Mouse (Mus musculus) midbrain, embryonic 13.5 days (tissue): Measurements from ENCODE around the gene Rps11. TPM values are rescaled to one million over a fixed set of nuclear protein-coding genes. Genes with fewer than 3 reads are reported as not detected.
"Not testable (repeated sequence)": the region's sequence is repeated elsewhere in the genome, so short reads cannot be mapped to it uniquely, and the experiment has no call there.

Experiments
- ATAC-seq: fragments of 200-750 bp; cut with Nextera tagmentation; 2 replicates; pipeline ENCODE4 v1.8.0; 2017; ENCODE audit warnings: mild to moderate bottlenecking, moderate TSS enrichment, moderate library complexity
- H3K27ac ChIP-seq: fragments of 300-500 bp; sonication (generic); 2 replicates; pipeline ENCODE4 v1.5.1; 2015; ENCODE audit warnings: inconsistent platforms, mild to moderate bottlenecking, moderate library complexity
- H3K27me3 ChIP-seq: fragments of 300-500 bp; sonication (generic); 2 replicates; pipeline ENCODE4 v1.6.1; 2015; ENCODE audit warnings: mild to moderate bottlenecking, inconsistent platforms
- H3K36me3 ChIP-seq: fragments of 300-500 bp; sonication (generic); 2 replicates; pipeline ENCODE4 v1.6.1; 2015; ENCODE audit warnings: mild to moderate bottlenecking, inconsistent platforms
- H3K4me1 ChIP-seq: fragments of 300-500 bp; sonication (generic); replicated peaks from 2 replicates; pipeline ENCODE4 v1.6.1; 2015; ENCODE audit warnings: inconsistent platforms
- H3K4me2 ChIP-seq: fragments of 300-500 bp; sonication (generic); replicated peaks from 2 replicates; pipeline ENCODE4 v1.6.1; 2015; ENCODE audit warnings: moderate library complexity, mild to moderate bottlenecking, inconsistent platforms
- H3K4me3 ChIP-seq: fragments of 300-500 bp; sonication (generic); replicated peaks from 2 replicates; pipeline ENCODE4 v1.5.1; 2015; ENCODE audit warnings: mild to moderate bottlenecking, inconsistent platforms
- H3K9ac ChIP-seq: fragments of 300-500 bp; sonication (generic); replicated peaks from 2 replicates; pipeline ENCODE4 v1.6.1; 2015; ENCODE audit warnings: mild to moderate bottlenecking, inconsistent platforms
- H3K9me3 ChIP-seq: fragments of 300-500 bp; sonication (generic); 2 replicates; pipeline ENCODE4 v1.6.1; 2016; ENCODE audit warnings: mild to moderate bottlenecking, inconsistent platforms
- WGBS: fragments of 180-500 bp; shearing (Covaris S2); methylation state at CpG from one replicate; pipeline ENCODE4 v1.1.7; 2015; 5-methylcytosine and 5-hydroxymethylcytosine counted together
- polyA plus RNA-seq: library from polyadenylated mRNA; unstranded; fragments of >200 nt; fragmentation: Nextera tagmentation; extraction: Ambion mirVana; gene quantifications from 2 replicates; pipeline ENCODE4 v1.2.1, GENCODE M21; 2015

Gene Rps11
- polyA plus RNA-seq, 1 experiment from 2014 or later = 1,074 TPM

GRCm38 (mm10) chr7:45117566-45117965, 6.7 kb downstream of the Rps11 start:
- Histone ChIP-seq H3K4me1 (peaks cover 13% of the 10 kb centered on the region), H3K27ac (no peak overlapping the region), H3K9me3 (no peaks in the 10 kb centered on the region), H3K27me3 (no peaks in the 10 kb centered on the region), H3K9ac (no peak overlapping the region), H3K36me3 (peaks cover 50% of the 10 kb centered on the region), H3K4me3 (no peak overlapping the region), H3K4me2 (no peak overlapping the region)
- ATAC-seq = no peak
- WGBS = 80% methylated on average over 8 of the region's 8 CpGs

- Histone ChIP-seq H3K27ac (no peak overlapping the region), H3K4me3 (no peak overlapping the region), H3K36me3 (peaks cover 12% of the 10 kb centered on the region), H3K4me1 (no peaks in the 10 kb centered on the region), H3K4me2 (no peak overlapping the region), H3K9me3 (no peaks in the 10 kb centered on the region), H3K9ac (no peak overlapping the region), H3K27me3 (no peaks in the 10 kb centered on the region)
- 88% methylated on average over 2 of the region's 2 CpGs for WGBS
- ATAC-seq = no peak
These were observed 10.8 kb downstream of the Rps11 start for GRCm38 (mm10) chr7:45113476-45113875.

GRCm38 (mm10) chr7:45112529-45112928, 11.7 kb downstream of the Rps11 start:
- no peaks in the 10 kb centered on the region for H3K27me3 ChIP-seq

GRCm38 (mm10) chr7:45111940-45112339, 12.3 kb downstream of the Rps11 start:
- 74% methylated on average over 2 of the region's 2 CpGs for WGBS
- Histone ChIP-seq H3K27me3 (no peaks in the 10 kb centered on the region), H3K4me3 (no peak overlapping the region), H3K9me3 (no peaks in the 10 kb centered on the region), H3K4me2 (no peak overlapping the region), H3K27ac (no peak overlapping the region), H3K4me1 (no peaks in the 10 kb centered on the region), H3K9ac (no peak overlapping the region), H3K36me3 (no peaks in the 10 kb centered on the region)
- no peak for ATAC-seq

More at GRCm38 (mm10) chr7:45112529-45112928, 11.7 kb downstream of the Rps11 start:
- WGBS = 73% methylated on average over 3 of the region's 3 CpGs
- H3K36me3 ChIP-seq = peaks cover 4% of the 10 kb centered on the region
- no peaks in the 10 kb centered on the region for H3K4me1 ChIP-seq
- no peak overlapping the region for H3K27ac ChIP-seq
- no peak overlapping the region for H3K4me3 ChIP-seq
- H3K9me3 ChIP-seq = no peaks in the 10 kb centered on the region
- H3K9ac ChIP-seq = no peak overlapping the region
- ATAC-seq = no peak
- H3K4me2 ChIP-seq = no peak overlapping the region

- H3K9ac ChIP-seq, H3K27ac ChIP-seq, ATAC-seq, H3K27me3 ChIP-seq, H3K4me3 ChIP-seq, H3K4me1 ChIP-seq, H3K36me3 ChIP-seq, H3K4me2 ChIP-seq, H3K9me3 ChIP-seq: not testable (repeated sequence)
- WGBS = 94% methylated on average over 4 of the region's 4 CpGs
These were observed 14.2 kb downstream of the Rps11 start for GRCm38 (mm10) chr7:45110089-45110488.

- H3K36me3 ChIP-seq = no peaks in the 10 kb centered on the region
- no peaks in the 10 kb centered on the region for H3K9me3 ChIP-seq
- H3K4me3 ChIP-seq = no peak overlapping the region
- H3K4me1 ChIP-seq = 0 out of 2 replicates have a peak, but pooled peaks cover 4% of the 10 kb centered on the region
- H3K4me2 ChIP-seq = no peak overlapping the region
- H3K9ac ChIP-seq = no peak overlapping the region
- WGBS = 47% methylated on average over 5 of the region's 5 CpGs
- H3K27ac ChIP-seq = no peak overlapping the region
- no peak for ATAC-seq
- no peaks in the 10 kb centered on the region for H3K27me3 ChIP-seq
These were observed 17.1 kb downstream of the Rps11 start for GRCm38 (mm10) chr7:45107052-45107645.

GRCm38 (mm10) chr7:45106441-45106840, 17.8 kb downstream of the Rps11 start:
- no peaks in the 10 kb centered on the region for H3K36me3 ChIP-seq
- H3K9ac ChIP-seq = no peak overlapping the region
- WGBS = 19% methylated on average over 6 of the region's 6 CpGs
- H3K27ac ChIP-seq = no peak overlapping the region
- ATAC-seq = no peak
- 0 out of 2 replicates have a peak, but pooled peaks cover 4% of the 10 kb centered on the region for H3K4me1 ChIP-seq
- H3K9me3 ChIP-seq = no peaks in the 10 kb centered on the region
- no peak overlapping the region for H3K4me3 ChIP-seq
- H3K4me2 ChIP-seq = no peak overlapping the region
- H3K27me3 ChIP-seq = no peaks in the 10 kb centered on the region

GRCm38 (mm10) chr7:45105491-45105890, 18.7 kb downstream of the Rps11 start:
- H3K4me3 ChIP-seq = no peak overlapping the region
- no peak overlapping the region for H3K4me2 ChIP-seq
- H3K27ac ChIP-seq = no peak overlapping the region
- H3K4me1 ChIP-seq = 0 out of 2 replicates have a peak, but pooled peaks cover 4% of the 10 kb centered on the region
- H3K36me3 ChIP-seq = no peaks in the 10 kb centered on the region
- WGBS = 80% methylated on average over 8 of the region's 8 CpGs
- ATAC-seq = no peak
- H3K9ac ChIP-seq = no peak overlapping the region
- H3K9me3 ChIP-seq = no peaks in the 10 kb centered on the region
- H3K27me3 ChIP-seq = no peaks in the 10 kb centered on the region

GRCm38 (mm10) chr7:45104941-45105340, 19.3 kb downstream of the Rps11 start:
- H3K9ac ChIP-seq = no peak overlapping the region
- no peak overlapping the region for H3K4me3 ChIP-seq

GRCm38 (mm10) chr7:45103652-45104180, 20.5 kb downstream of the Rps11 start, which contains the start of gene Fcgrt:
TSS of gene Fcgrt (minus strand) at chr7:45103851.
- Histone ChIP-seq H3K4me3 (no peak within 1 kb of the TSS), H3K4me2 (no peak within 1 kb of the TSS), H3K27ac (no peak within 1 kb of the TSS), H3K36me3 (no peaks in the 10 kb centered on the region), H3K27me3 (no peaks in the 10 kb centered on the region), H3K9ac (no peak within 1 kb of the TSS), H3K9me3 (no peaks in the 10 kb centered on the region), H3K4me1 (0 out of 2 replicates have a peak, but pooled peaks cover 4% of the 10 kb centered on the region)
- 76% methylated on average over 7 of the region's 7 CpGs for WGBS
- ATAC-seq = no peak

More at GRCm38 (mm10) chr7:45104941-45105340, 19.3 kb downstream of the Rps11 start:
- Histone ChIP-seq H3K4me1 (0 out of 2 replicates have a peak, but pooled peaks cover 4% of the 10 kb centered on the region), H3K27ac (no peak overlapping the region), H3K4me2 (no peak overlapping the region), H3K9me3 (no peaks in the 10 kb centered on the region), H3K36me3 (no peaks in the 10 kb centered on the region), H3K27me3 (no peaks in the 10 kb centered on the region)
- 84% methylated on average over 5 of the region's 5 CpGs for WGBS
- ATAC-seq = no peak

GRCm38 (mm10) chr7:45102940-45103585, 21.2 kb downstream of the Rps11 start:
- H3K9me3 ChIP-seq = no peaks in the 10 kb centered on the region
- H3K36me3 ChIP-seq = no peaks in the 10 kb centered on the region
- H3K27me3 ChIP-seq = no peaks in the 10 kb centered on the region
- 84% methylated on average over 9 of the region's 9 CpGs for WGBS
- no peak overlapping the region for H3K9ac ChIP-seq
- no peak for ATAC-seq
- H3K4me1 ChIP-seq = 0 out of 2 replicates have a peak, but pooled peaks cover 4% of the 10 kb centered on the region
- no peak overlapping the region for H3K27ac ChIP-seq
- H3K4me2 ChIP-seq = no peak overlapping the region
- no peak overlapping the region for H3K4me3 ChIP-seq

- H3K36me3 ChIP-seq = no peaks in the 10 kb centered on the region
- no peak overlapping the region for H3K9ac ChIP-seq
- no peaks in the 10 kb centered on the region for H3K27me3 ChIP-seq
- H3K4me3 ChIP-seq = no peak overlapping the region
- H3K4me2 ChIP-seq = no peak overlapping the region
- no peak overlapping the region for H3K27ac ChIP-seq
- H3K4me1 ChIP-seq = 0 out of 2 replicates have a peak, but pooled peaks cover 4% of the 10 kb centered on the region
- ATAC-seq = no peak
- WGBS = 90% methylated on average over 11 of the region's 11 CpGs
- H3K9me3 ChIP-seq = no peaks in the 10 kb centered on the region
These were observed 21.8 kb downstream of the Rps11 start for GRCm38 (mm10) chr7:45102441-45102840.
